Mouse (Mus musculus) embryonic facial prominence, embryonic 13.5 days (tissue): ENCODE data around the gene Gabbr2. TPM values are rescaled to one million over a fixed set of nuclear protein-coding genes. Genes with fewer than 3 reads are reported as not detected.

ENCODE experiments used
- ATAC-seq: fragments of 200-750 bp; cut with Nextera tagmentation; 2 replicates; pipeline ENCODE4 v1.8.0; 2017; ENCODE audit warnings: low read depth; ENCODE audit not compliant: insufficient number of reproducible peaks, insufficient read depth, low FRiP score, low TSS enrichment
- H3K27ac ChIP-seq: fragments of 300-500 bp; sonication (generic); 2 replicates; pipeline ENCODE4 v1.5.1; 2015; ENCODE audit warnings: moderate library complexity, mild to moderate bottlenecking, inconsistent platforms
- H3K27me3 ChIP-seq: fragments of 300-500 bp; sonication (generic); 2 replicates; pipeline ENCODE4 v1.6.1; 2015; ENCODE audit warnings: mild to moderate bottlenecking, inconsistent platforms
- H3K36me3 ChIP-seq: fragments of 300-500 bp; sonication (generic); 2 replicates; pipeline ENCODE4 v1.6.1; 2015; ENCODE audit warnings: mild to moderate bottlenecking, inconsistent platforms
- H3K4me1 ChIP-seq: fragments of 300-500 bp; sonication (generic); 2 replicates; pipeline ENCODE4 v1.6.1; 2015; ENCODE audit warnings: inconsistent platforms
- H3K4me2 ChIP-seq: fragments of 300-500 bp; sonication (generic); 2 replicates; pipeline ENCODE4 v1.6.1; 2015; ENCODE audit warnings: moderate library complexity, mild to moderate bottlenecking, inconsistent platforms
- H3K4me3 ChIP-seq: fragments of 300-500 bp; sonication (generic); 2 replicates; pipeline ENCODE4 v1.5.1; 2015; ENCODE audit warnings: mild to moderate bottlenecking, inconsistent platforms
- H3K9ac ChIP-seq: fragments of 300-500 bp; sonication (generic); 2 replicates; pipeline ENCODE4 v1.6.1; 2015; ENCODE audit warnings: mild to moderate bottlenecking, inconsistent platforms
- H3K9me3 ChIP-seq: fragments of 300-500 bp; sonication (generic); 2 replicates; pipeline ENCODE4 v1.6.1; 2016; ENCODE audit warnings: inconsistent platforms
- WGBS: fragments of 180-500 bp; shearing (Covaris S2); methylation state at CpG from one replicate; pipeline ENCODE4 v1.1.7; 2015; ENCODE audit warnings: mixed read lengths; 5-methylcytosine and 5-hydroxymethylcytosine counted together
- polyA plus RNA-seq: library from polyadenylated mRNA; unstranded; fragments of >200 nt; fragmentation: Nextera tagmentation; extraction: Ambion mirVana; gene quantifications from 2 replicates; pipeline ENCODE4 v1.2.1, GENCODE M21; 2015

Gabbr2 gene
- polyA plus RNA-seq, 1 experiment from 2014 or later: 0.20 TPM

DNA sequence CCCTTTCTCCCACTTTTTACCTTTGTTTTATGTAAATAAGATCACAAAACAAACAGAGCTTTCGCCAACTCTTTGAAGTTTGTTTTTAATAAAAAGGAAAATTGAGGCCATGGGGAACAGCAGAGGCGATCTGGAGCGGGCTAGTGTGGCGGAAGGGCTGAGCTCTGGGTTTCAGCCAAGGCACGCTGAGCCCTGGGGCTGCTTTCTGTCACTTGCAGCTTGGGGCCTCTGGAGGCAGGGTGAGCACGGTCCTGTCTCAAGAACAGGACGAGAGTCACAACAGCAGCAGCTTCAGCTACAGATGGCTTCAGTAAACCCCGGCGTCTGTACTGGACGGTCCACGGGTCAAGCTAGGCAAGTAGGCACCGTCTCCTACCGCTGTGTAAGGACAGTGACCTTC is 132.8 kb downstream of the Gabbr2 start:
- H3K4me3 ChIP-seq: no peak overlapping the region
- WGBS: 10% methylated on average over 13 of the region's 13 CpGs
- no peak for ATAC-seq
- H3K4me2 ChIP-seq: peak overlapping the region; percentile 31
- peaks cover 11% of the 10 kb centered on the region for H3K4me1 ChIP-seq
- H3K27me3 ChIP-seq: peaks cover 4% of the 10 kb centered on the region; the same call in 1 of the 2 replicates
- no peak overlapping the region for H3K27ac ChIP-seq
- H3K36me3 ChIP-seq: no peaks in the 10 kb centered on the region
- H3K9me3 ChIP-seq: no peaks in the 10 kb centered on the region
- H3K9ac ChIP-seq: no peak overlapping the region

DNA sequence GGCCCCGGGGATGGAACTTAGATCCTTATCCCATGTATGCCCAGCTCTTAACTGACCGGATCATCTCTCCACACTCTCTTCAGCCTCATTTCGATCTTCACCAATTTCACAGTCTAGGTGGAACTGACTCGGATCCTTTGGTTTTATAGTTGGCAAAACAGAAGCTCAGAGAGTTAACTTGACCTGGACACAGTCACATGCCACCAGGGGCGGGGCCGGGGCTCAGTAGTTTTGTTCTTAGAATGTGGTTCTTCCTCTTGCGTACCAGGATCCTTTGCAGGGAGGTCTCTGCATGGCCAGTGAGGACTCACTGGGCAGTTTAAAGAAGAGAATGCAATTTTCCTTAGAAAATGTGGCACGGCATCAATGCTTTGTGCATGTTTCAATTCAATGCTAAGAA is 135.5 kb downstream of the Gabbr2 start:
- Histone ChIP-seq H3K27ac (no peak overlapping the region), H3K4me1 (peaks cover 9% of the 10 kb centered on the region), H3K27me3 (peaks cover 4% of the 10 kb centered on the region; the same call in 1 of the 2 replicates), H3K4me2 (no peak overlapping the region), H3K9me3 (no peaks in the 10 kb centered on the region), H3K4me3 (no peak overlapping the region), H3K9ac (no peak overlapping the region), H3K36me3 (no peaks in the 10 kb centered on the region)
- no peak for ATAC-seq
- 92% methylated on average over 8 of the region's 8 CpGs for WGBS

DNA sequence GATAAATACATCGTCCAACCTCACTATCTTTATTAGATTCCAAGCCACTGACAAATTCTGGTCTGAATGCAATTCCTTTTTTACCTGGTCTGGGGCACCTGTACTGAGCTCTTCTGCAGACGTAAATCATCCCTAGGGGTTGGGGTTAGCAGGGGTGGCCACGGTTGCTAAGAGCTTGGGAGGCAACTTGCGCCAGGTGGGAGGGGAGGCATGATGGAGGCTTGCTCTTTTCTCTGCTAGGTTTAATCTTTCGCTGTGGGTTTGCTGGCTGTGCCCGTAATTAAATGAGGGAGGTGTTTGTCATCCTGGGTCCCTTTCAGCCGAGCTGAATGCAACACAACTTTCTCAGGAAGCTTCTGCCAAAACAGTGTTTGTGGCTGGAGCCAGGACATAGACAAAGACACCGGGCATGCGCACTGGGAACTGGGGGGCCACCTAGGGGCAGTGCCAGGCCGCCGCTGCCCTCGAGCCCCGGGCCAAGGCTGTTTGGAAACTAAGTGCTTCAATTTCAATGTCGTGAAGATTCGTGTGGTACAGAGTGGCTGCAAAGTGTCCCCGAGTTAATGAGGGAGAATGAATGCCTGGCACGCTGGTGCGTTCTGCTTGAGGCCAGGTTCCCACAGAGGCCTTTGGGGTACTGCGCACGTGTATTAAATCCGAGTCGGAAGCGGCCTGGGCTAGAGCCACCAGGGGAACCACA is 136.8 kb downstream of the Gabbr2 start:
- Histone ChIP-seq H3K27ac (no peak overlapping the region), H3K9ac (no peak overlapping the region), H3K4me3 (no peak overlapping the region)

DNA sequence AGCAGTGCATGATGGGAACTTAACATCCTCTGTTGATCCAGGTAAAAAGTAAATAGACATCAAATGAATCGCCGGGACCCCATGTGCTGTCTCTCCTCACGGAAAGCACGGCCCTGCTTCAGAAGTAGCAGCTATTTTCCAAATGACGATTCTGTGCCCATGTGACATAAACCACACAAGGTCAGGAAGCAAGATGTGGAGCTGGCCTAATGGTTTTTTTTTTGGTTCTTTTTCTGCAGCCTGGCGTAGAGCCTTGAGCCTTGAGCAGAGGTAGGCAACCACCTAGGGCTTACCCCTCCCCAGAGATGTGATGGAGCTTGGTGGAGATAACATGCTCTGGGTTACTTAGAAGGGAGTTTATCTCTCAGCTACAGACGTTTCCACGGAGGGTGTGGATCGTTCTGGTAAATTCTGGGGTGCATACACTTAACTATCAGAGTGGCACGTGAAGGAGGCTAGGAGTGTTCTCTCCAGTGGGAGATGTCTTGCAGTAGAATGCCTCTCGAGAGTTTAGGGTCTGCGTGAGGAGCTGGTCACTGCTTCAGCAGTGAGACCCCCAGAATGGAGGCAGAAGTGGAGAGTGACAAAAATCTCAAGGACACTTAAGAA is 137.7 kb downstream of the Gabbr2 start:
- H3K36me3 ChIP-seq: no peaks in the 10 kb centered on the region
- no peak overlapping the region for H3K4me3 ChIP-seq
- WGBS: 84% methylated on average over 12 of the region's 12 CpGs
- no peaks in the 10 kb centered on the region for H3K9me3 ChIP-seq
- no peak overlapping the region for H3K27ac ChIP-seq
- no peak overlapping the region for H3K9ac ChIP-seq
- no peak for ATAC-seq
- H3K4me2 ChIP-seq: no peak overlapping the region
- no peaks in the 10 kb centered on the region for H3K27me3 ChIP-seq
- H3K4me1 ChIP-seq: peaks cover 6% of the 10 kb centered on the region

More for the DNA sequence above, 136.8 kb downstream of the Gabbr2 start:
- WGBS: 57% methylated on average over 23 of the region's 23 CpGs
- Histone ChIP-seq H3K27me3 (peaks cover 4% of the 10 kb centered on the region; the same call in 1 of the 2 replicates), H3K4me2 (no peak overlapping the region), H3K36me3 (no peaks in the 10 kb centered on the region), H3K4me1 (peaks cover 9% of the 10 kb centered on the region), H3K9me3 (no peaks in the 10 kb centered on the region)
- ATAC-seq: no peak

DNA sequence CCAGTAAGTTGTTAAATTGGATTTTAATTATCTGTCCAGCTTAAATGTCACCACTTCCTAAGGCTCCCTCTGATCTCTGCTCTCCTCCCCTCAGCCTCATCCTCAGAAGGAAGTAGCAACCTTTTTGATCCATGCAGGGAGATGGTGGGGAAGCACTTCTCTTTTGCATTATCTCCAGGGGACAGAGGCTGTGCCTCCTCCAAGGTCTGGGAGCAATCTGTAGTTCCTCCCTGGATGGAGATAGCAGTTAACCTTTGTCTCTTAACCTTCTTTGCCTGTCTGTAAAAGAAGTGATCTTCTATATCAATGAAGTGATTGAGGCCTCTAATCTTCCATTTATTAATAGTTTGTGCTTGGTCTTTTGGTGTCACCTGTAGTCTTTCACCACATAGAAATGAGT is 143.9 kb downstream of the Gabbr2 start:
- Histone ChIP-seq H3K36me3 (no peaks in the 10 kb centered on the region), H3K27ac (no peak overlapping the region), H3K4me3 (no peak overlapping the region), H3K9me3 (0 out of 2 replicates have a peak, but pooled peaks cover 3% of the 10 kb centered on the region), H3K4me1 (no peaks in the 10 kb centered on the region), H3K4me2 (no peak overlapping the region), H3K27me3 (no peaks in the 10 kb centered on the region), H3K9ac (no peak overlapping the region)
- no peak for ATAC-seq

DNA sequence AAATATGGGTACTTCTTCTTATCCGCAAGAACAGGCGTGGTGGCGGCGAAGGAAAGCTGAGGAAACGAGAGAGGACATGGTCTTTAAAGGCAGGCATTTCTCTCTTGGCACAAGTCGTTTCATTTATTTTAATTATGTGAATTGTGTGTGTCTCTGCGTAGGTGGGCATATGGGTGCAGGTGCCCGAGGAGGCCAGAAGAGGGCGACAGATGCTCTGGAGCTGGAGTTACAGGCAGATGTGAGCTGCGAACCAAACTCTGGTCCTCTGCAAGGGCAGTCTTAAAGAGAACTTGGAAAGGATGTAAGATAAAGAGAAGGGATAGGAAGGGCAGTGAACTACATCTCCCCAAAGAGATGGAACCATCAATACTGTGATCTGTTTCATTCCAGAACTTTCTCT is 145.3 kb downstream of the Gabbr2 start:
- WGBS: 90% methylated on average over 10 of the region's 10 CpGs
- no peak for ATAC-seq
- H3K9ac ChIP-seq: no peak overlapping the region

DNA sequence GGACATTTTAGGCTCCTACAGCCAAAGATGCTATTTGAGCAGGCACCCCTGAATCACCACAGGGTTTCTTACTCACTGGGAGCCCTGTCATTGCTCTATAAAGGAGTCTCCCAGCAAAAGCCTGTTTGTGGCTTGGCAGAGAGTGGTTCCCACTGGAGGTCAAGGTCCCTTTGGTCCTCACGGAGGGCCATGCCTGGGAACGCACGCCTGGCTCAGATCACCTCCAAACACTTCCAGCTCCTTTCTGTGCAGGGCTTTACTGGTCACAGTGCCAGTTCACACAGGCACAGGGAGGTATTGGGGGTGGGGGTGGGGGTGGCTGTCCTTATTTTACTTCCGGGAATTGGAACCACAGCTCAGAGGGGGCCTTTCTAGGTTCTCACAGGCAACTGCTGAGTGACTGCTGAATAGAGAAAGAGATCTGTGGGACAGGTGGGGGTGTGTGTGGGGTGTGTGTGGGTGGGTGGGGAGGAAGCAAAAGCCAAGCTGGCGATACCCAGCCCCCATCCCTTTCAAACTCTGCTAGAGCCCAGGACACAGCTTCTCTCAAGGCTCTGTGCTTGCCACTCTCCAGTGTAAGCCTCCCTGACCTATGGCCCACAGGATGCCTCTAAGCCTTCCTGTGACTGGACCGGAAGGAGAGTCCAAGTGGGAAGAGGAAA is 146.6 kb downstream of the Gabbr2 start:
- H3K4me2 ChIP-seq: no peak overlapping the region
- no peaks in the 10 kb centered on the region for H3K27me3 ChIP-seq
- no peaks in the 10 kb centered on the region for H3K4me1 ChIP-seq
- H3K9me3 ChIP-seq: 0 out of 2 replicates have a peak, but pooled peaks cover 3% of the 10 kb centered on the region
- H3K9ac ChIP-seq: no peak overlapping the region
- H3K36me3 ChIP-seq: no peaks in the 10 kb centered on the region
- no peak for ATAC-seq
- no peak overlapping the region for H3K27ac ChIP-seq
- H3K4me3 ChIP-seq: no peak overlapping the region
- WGBS: 60% methylated on average over 6 of the region's 6 CpGs

More for the DNA sequence above, 145.3 kb downstream of the Gabbr2 start:
- Histone ChIP-seq H3K4me1 (no peaks in the 10 kb centered on the region), H3K4me2 (no peak overlapping the region), H3K27me3 (no peaks in the 10 kb centered on the region), H3K36me3 (no peaks in the 10 kb centered on the region), H3K4me3 (no peak overlapping the region), H3K9me3 (0 out of 2 replicates have a peak, but pooled peaks cover 3% of the 10 kb centered on the region), H3K27ac (no peak overlapping the region)

DNA sequence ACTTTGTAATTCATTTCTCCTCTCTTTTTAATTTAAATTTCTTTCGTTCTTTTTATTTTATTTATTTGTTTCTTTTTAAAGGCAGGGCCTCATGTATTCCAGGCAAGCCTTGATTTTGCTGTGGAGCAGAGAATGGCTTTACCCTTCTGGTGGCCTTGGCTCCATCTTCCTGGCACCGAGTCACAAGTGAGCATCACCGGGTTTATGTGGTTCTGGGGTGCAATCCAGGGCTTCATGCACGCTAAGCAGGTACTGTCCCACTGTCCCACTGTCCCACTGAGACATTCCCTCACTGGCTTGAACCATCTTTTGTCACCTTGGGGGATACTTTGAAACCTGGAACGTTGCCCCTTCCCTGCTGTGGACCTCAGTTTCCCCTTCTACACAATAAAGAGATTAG is 147.1 kb downstream of the Gabbr2 start:
- no peaks in the 10 kb centered on the region for H3K36me3 ChIP-seq
- no peak overlapping the region for H3K9ac ChIP-seq
- 0 out of 2 replicates have a peak, but pooled peaks cover 3% of the 10 kb centered on the region for H3K9me3 ChIP-seq
- H3K27me3 ChIP-seq: no peaks in the 10 kb centered on the region
- no peaks in the 10 kb centered on the region for H3K4me1 ChIP-seq
- ATAC-seq: no peak
- no peak overlapping the region for H3K4me2 ChIP-seq
- H3K27ac ChIP-seq: no peak overlapping the region
- 84% methylated on average over 5 of the region's 5 CpGs for WGBS
- H3K4me3 ChIP-seq: no peak overlapping the region

DNA sequence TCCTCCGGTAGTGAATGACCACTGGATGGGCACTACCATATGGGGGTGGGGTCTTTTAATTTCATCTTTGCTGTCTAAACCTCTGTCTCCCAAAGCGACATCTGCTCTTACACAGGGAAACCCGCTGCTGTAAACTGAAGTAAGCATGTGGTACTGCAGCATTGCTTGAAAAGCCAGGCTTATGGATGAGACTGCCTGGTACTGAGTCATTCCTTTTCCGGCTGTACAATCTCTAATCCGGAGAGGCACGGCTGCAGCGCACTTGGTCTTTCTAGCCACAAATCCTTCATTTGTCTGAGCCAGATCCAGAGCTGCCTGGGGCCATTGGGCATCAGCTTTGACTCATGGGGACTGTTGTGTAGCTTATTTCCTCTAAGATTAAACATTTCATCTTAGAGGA is 149.1 kb downstream of the Gabbr2 start:
- H3K36me3 ChIP-seq: no peaks in the 10 kb centered on the region
- H3K4me1 ChIP-seq: no peaks in the 10 kb centered on the region
- H3K9me3 ChIP-seq: 0 out of 2 replicates have a peak, but pooled peaks cover 3% of the 10 kb centered on the region
- H3K27me3 ChIP-seq: no peaks in the 10 kb centered on the region
- 87% methylated on average over 7 of the region's 7 CpGs for WGBS
- H3K4me2 ChIP-seq: no peak overlapping the region
- no peak overlapping the region for H3K9ac ChIP-seq
- no peak overlapping the region for H3K27ac ChIP-seq
- no peak for ATAC-seq
- no peak overlapping the region for H3K4me3 ChIP-seq

DNA sequence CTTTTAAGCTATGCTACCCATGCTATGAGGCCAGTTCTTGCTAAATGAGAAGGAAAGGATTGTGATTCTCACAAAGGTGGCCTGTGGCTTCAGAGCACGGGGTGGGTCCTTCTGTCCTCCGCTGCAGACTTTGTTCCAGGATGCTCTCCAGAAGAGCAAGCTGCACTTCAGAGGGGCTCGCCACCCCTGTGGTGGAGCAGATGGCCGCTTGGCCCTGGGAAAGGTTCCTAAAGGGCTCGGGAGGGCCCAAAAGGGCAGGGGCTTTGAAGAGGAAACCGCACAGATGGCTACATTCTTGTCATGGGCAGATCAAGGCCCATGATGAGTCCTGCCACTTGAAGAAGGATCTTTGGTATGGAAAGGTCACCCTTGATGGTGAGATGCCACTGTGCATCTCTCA is 151.5 kb downstream of the Gabbr2 start:
- Histone ChIP-seq H3K36me3 (no peaks in the 10 kb centered on the region), H3K9ac (no peak overlapping the region), H3K9me3 (no peaks in the 10 kb centered on the region), H3K4me3 (no peak overlapping the region), H3K4me2 (no peak overlapping the region), H3K27ac (no peak overlapping the region), H3K4me1 (no peaks in the 10 kb centered on the region), H3K27me3 (no peaks in the 10 kb centered on the region)
- 85% methylated on average over 6 of the region's 6 CpGs for WGBS
- no peak for ATAC-seq

DNA sequence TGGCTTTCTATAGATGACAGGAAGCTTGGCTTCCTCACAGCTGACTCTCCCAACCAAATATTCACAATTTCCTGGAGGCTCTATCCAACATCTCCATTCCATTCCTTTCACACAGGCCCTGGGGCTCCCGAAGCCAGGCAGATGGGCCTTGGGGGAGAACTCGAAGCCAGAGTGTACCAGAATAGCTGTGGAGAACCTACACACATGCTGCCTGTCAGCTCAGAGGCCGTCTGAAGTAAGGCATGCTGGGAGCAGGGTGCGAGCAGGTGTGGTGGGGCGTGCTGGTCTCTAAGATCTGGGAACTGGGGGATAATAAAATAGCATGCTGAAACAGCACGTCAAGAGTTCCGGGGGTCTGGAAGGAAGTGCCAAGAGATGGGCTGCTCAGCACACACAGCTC is 154.3 kb downstream of the Gabbr2 start:
- no peaks in the 10 kb centered on the region for H3K27me3 ChIP-seq
- no peak overlapping the region for H3K9ac ChIP-seq

DNA sequence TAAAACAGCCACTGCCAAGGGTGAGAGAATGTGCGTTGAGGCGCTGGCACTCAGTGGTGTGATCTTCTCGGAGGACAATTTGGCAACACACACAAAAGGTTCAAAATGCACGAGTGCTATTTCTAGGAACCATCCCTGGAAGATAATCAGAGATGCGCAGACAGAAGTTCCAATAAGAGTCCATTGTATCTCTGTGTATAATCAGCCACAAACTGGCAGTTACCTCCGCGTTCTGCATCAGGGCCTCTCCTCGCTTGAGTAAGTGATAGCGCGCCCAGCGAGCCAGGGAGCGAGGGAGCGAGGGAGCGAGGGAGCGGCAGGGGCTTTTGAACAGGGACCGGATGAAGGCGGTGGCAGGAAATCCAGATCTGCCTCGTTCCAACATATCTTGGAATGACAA is 155.6 kb downstream of the Gabbr2 start:
- Histone ChIP-seq H3K4me3 (no peak overlapping the region), H3K4me1 (no peaks in the 10 kb centered on the region), H3K9me3 (no peaks in the 10 kb centered on the region), H3K27ac (no peak overlapping the region), H3K4me2 (no peak overlapping the region), H3K27me3 (no peaks in the 10 kb centered on the region), H3K9ac (no peak overlapping the region), H3K36me3 (no peaks in the 10 kb centered on the region)
- WGBS: 66% methylated on average over 18 of the region's 18 CpGs
- no peak for ATAC-seq

More for the DNA sequence above, 154.3 kb downstream of the Gabbr2 start:
- 81% methylated on average over 7 of the region's 7 CpGs for WGBS
- H3K4me2 ChIP-seq: no peak overlapping the region
- no peaks in the 10 kb centered on the region for H3K9me3 ChIP-seq
- H3K4me3 ChIP-seq: no peak overlapping the region
- ATAC-seq: no peak
- H3K36me3 ChIP-seq: no peaks in the 10 kb centered on the region
- H3K27ac ChIP-seq: no peak overlapping the region
- no peaks in the 10 kb centered on the region for H3K4me1 ChIP-seq
